Mouse (Mus musculus): ENCODE results near the gene Ripor1. TPM values are rescaled to one million over a fixed set of nuclear protein-coding genes. Genes with fewer than 3 reads are reported as not detected.

Gene Ripor1
- polyA plus RNA-seq, 1 experiment from 2014 or later = 30.6 TPM

DNA sequence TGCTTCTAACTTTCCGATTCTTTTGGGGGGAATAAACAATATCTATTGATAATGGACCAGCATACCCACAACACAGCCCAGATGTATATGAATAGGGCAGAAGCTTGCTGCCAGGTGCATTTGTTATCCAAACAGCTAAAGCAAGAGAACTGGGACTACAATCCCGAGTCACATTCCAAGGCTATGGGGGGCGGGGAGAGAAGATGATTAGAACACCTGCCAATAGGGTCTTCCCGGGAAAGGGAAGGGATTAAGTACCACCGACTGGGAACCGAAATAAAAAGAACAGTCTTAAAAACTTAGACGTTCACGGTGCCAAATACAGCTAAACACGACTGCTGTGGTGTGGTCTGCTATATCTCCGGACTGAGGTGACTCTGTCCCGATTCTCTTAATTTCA, 30.4 kb downstream of the Ripor1 start:
- H3K9me3 ChIP-seq (ENCODE audit: control insufficient read depth, low read length) = no peaks in the 10 kb centered on the region
- ATAC-seq (ENCODE audit: low FRiP score) = no peak
- no peak for DNase-seq (ENCODE audit: low spot score)
- peak overlapping the region; percentile 63 for H3K4me3 ChIP-seq (replicated peaks; ENCODE audit: low read length)
- H3K9ac ChIP-seq = peak overlapping the region; percentile 93
- 4% methylated on average over 11 of the region's 11 CpGs for WGBS
- no peaks in the 10 kb centered on the region for H3K27me3 ChIP-seq (ENCODE audit: control insufficient read depth, insufficient read depth, low read length)
- H3K4me2 ChIP-seq (replicated peaks) = peak overlapping the region; percentile 94
- H3K4me1 ChIP-seq (replicated peaks; ENCODE audit: control insufficient read depth, insufficient read depth, low read length) = peaks cover 23% of the 10 kb centered on the region
- H3K36me3 ChIP-seq (replicated peaks; ENCODE audit: control insufficient read depth, insufficient read depth) = no peaks in the 10 kb centered on the region
- 0 out of 2 replicates have a peak overlapping the region, but pooled peaks have one; percentile 99 for H3K27ac ChIP-seq

DNA sequence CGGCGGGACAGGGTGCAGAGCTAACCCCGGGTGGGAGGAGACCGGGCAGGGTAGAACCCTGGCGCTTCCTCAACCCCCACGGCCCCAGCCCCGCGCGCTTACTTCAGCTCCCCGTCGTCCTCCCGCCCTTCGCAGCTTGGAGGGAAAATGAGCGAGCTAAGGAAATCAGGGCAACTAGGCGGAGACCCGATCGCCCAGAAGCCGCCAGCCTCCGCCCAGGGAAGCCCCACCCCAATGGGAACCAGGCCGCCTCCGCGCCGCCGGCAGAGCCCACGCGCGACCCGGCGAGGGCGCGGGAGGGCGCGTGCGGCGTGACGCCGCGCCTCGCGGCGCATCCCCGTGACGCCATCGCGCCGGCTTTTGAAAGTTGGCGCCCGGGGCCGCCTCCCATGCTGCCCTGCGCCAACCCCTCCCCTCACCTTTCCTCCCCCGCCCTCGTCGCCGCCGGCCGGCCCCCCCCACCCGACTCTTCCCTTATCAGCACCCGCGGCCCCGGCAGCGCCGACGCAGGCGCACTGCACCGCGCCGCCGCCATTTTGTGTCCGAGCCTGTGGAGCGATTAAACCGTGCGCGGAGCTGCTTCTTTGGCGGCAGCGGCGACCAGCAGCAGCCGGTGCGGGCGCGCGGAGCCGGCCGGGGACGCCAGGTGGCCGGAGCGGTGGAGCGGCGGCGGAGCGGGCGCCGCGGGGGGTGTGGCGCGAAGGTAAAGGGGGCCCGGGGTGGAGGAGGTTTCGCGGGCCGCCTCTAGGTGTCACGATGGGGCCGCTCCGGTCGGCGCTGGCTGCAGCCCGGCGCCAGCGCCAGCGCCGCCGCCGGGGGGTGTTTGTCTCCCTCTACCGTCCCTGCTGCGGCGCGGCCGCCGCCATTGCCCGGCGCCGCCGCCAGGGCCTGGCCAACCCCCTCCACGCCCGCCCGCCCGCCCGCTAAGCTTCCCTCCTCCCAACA, 31.2 kb downstream of the Ripor1 start, which contains the start of gene Ctcf:
Ctcf (plus strand) TSS at position 551 of the 945 bp plus-strand sequence.
- DNase-seq (ENCODE audit: low spot score) (peak; percentile 90), ATAC-seq (ENCODE audit: low FRiP score) (peak; percentile 94)
- peak within 1 kb of the TSS; percentile 99 for H3K27ac ChIP-seq
- no peaks in the 10 kb centered on the region for H3K36me3 ChIP-seq (replicated peaks; ENCODE audit: control insufficient read depth, insufficient read depth)
- peak within 1 kb of the TSS; percentile 63 for H3K4me3 ChIP-seq (replicated peaks; ENCODE audit: low read length)
- H3K27me3 ChIP-seq (ENCODE audit: control insufficient read depth, insufficient read depth, low read length) = no peaks in the 10 kb centered on the region
- WGBS = under 1% methylated on average over 103 of the region's 126 CpGs
- H3K4me1 ChIP-seq (replicated peaks; ENCODE audit: control insufficient read depth, insufficient read depth, low read length) = peaks cover 23% of the 10 kb centered on the region
- H3K9ac ChIP-seq = peak within 1 kb of the TSS; percentile 93
- no peaks in the 10 kb centered on the region for H3K9me3 ChIP-seq (ENCODE audit: control insufficient read depth, low read length)
- H3K4me2 ChIP-seq (replicated peaks) = peak within 1 kb of the TSS; percentile 94

DNA sequence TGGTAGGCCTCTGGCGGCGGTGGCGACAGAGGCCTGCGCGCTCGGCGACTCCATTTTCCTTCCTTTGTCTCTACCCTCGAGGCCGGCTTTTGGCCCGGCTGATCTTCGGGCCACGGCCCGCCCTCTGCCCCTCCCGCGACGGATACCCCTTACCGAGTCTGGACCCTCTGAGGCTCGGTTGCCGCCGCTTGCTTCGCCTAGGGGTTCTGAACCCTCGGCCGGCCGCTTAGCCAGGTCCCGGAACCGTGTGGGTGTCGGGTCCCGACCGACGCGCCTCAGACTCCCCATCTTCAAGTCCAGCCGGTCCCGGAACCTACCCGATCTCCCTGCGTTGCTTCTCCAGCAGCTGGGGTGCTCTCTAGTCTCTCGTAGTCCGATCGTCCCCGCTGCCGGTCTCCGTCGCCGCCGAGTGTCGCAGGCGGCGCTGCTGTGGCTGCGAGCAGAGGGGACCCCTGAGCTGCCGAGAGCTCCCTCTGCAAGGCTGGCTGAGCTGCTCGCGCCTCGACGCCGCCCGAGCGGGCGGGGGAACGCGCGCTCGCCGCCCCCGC, 32.0 kb downstream of the Ripor1 start, which contains the start of gene Agrp:
Agrp (minus strand) TSS at position 431 of the 548 bp plus-strand sequence.
- H3K4me3 ChIP-seq (replicated peaks; ENCODE audit: low read length) = peak within 1 kb of the TSS; percentile 63
- H3K4me1 ChIP-seq (replicated peaks; ENCODE audit: control insufficient read depth, insufficient read depth, low read length) = peaks cover 23% of the 10 kb centered on the region
- no peaks in the 10 kb centered on the region for H3K27me3 ChIP-seq (ENCODE audit: control insufficient read depth, insufficient read depth, low read length)
- peak; percentile 68 for DNase-seq (ENCODE audit: low spot score)
- peak within 1 kb of the TSS; percentile 94 for H3K4me2 ChIP-seq (replicated peaks)
- peak within 1 kb of the TSS; percentile 93 for H3K9ac ChIP-seq
- peak; percentile 25 for ATAC-seq (ENCODE audit: low FRiP score)
- under 1% methylated on average over 63 of the region's 63 CpGs for WGBS
- no peaks in the 10 kb centered on the region for H3K9me3 ChIP-seq (ENCODE audit: control insufficient read depth, low read length)
- H3K36me3 ChIP-seq (replicated peaks; ENCODE audit: control insufficient read depth, insufficient read depth) = no peaks in the 10 kb centered on the region
- H3K27ac ChIP-seq = peak within 1 kb of the TSS; percentile 99

DNA sequence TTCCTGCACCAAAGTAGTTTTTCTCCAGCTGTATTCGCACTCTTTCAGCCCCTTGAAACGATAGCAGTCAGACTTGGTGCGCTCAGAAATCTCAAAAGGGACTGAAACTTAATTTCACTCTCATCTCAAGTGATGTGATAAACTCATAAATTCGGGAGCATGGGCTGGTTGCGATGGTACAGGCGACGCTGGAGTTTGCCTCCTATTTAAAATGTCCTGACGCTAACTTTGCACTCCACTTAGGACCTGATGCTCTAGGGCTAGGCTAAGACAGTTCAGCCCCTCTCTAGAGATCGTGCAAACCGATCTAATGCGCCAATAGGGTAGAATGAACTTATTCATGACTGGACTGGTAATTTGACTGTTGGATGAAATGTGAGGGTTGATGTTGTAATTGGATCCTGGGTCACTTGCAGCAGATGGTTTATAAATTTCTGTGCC, 32.6 kb downstream of the Ripor1 start:
- under 1% methylated on average over 11 of the region's 11 CpGs for WGBS
- Histone ChIP-seq H3K4me3 (replicated peaks; ENCODE audit: low read length) (peak overlapping the region; percentile 63), H3K4me1 (replicated peaks; ENCODE audit: control insufficient read depth, insufficient read depth, low read length) (peaks cover 23% of the 10 kb centered on the region), H3K27ac (peak overlapping the region; percentile 99), H3K36me3 (replicated peaks; ENCODE audit: control insufficient read depth, insufficient read depth) (no peaks in the 10 kb centered on the region), H3K9ac (peak overlapping the region; percentile 93), H3K27me3 (ENCODE audit: control insufficient read depth, insufficient read depth, low read length) (no peaks in the 10 kb centered on the region), H3K9me3 (ENCODE audit: control insufficient read depth, low read length) (no peaks in the 10 kb centered on the region), H3K4me2 (replicated peaks) (peak overlapping the region; percentile 94)
- peak; percentile 45 for DNase-seq (ENCODE audit: low spot score)
- no peak for ATAC-seq (ENCODE audit: low FRiP score)

DNA sequence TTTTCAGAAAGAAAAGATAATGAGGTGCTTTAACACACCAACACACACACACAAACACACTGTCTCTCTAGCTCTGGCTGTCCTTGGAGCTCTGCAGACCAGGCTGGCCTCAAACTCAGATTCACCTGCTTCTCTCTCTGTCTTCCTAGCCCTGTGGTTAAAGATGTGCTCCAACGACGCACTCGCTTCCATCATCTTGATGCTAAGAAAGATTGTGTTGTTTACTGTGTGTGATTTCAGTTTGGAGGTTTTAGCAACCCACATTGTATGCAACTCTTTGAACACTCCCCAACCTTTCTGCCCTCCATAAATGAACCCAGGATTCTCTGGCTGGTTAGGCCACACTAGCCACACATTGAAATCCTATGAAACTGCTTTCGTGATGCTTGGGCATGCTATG, 33.5 kb downstream of the Ripor1 start:
- H3K9me3 ChIP-seq (ENCODE audit: control insufficient read depth, low read length) = no peaks in the 10 kb centered on the region
- no peaks in the 10 kb centered on the region for H3K27me3 ChIP-seq (ENCODE audit: control insufficient read depth, insufficient read depth, low read length)
- H3K27ac ChIP-seq = no peak overlapping the region
- peaks cover 23% of the 10 kb centered on the region for H3K4me1 ChIP-seq (replicated peaks; ENCODE audit: control insufficient read depth, insufficient read depth, low read length)
- H3K4me3 ChIP-seq (replicated peaks; ENCODE audit: low read length) = peak overlapping the region; percentile 63
- H3K36me3 ChIP-seq (replicated peaks; ENCODE audit: control insufficient read depth, insufficient read depth) = peaks cover 2% of the 10 kb centered on the region
- H3K9ac ChIP-seq = peak overlapping the region; percentile 93; the same call in 1 of the 2 replicates
- WGBS = 91% methylated on average over 4 of the region's 4 CpGs
- H3K4me2 ChIP-seq (replicated peaks) = peak overlapping the region; percentile 94
- no peak for DNase-seq (ENCODE audit: low spot score)
- no peak for ATAC-seq (ENCODE audit: low FRiP score)

DNA sequence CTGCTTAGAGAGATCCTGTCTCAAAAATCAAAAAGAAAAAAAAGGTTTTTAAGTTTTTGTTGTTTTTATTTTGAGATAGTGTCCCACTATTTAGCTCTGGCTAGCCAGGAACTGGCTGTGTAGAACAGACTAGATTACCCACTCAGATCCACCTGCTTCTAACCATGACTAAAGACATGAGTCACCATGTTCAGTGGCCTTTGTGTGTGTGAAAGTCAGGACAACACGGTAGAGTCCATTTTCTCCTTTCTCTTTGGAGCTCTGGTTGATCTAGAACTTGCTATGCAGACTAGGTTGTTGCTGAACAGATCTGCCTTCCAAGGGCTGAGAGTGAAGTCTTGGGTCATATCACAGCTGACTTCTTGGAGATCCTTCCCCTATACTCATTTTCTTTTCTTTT, 34.8 kb downstream of the Ripor1 start:
- no peaks in the 10 kb centered on the region for H3K9me3 ChIP-seq (ENCODE audit: control insufficient read depth, low read length)
- no peak overlapping the region for H3K9ac ChIP-seq
- no peak overlapping the region for H3K4me2 ChIP-seq (replicated peaks)
- H3K4me1 ChIP-seq (replicated peaks; ENCODE audit: control insufficient read depth, insufficient read depth, low read length) = peaks cover 23% of the 10 kb centered on the region
- 71% methylated on average over 1 of the region's 1 CpGs for WGBS
- DNase-seq (ENCODE audit: low spot score) (no peak), ATAC-seq (ENCODE audit: low FRiP score) (no peak)
- H3K36me3 ChIP-seq (replicated peaks; ENCODE audit: control insufficient read depth, insufficient read depth) = peaks cover 12% of the 10 kb centered on the region
- H3K27me3 ChIP-seq (ENCODE audit: control insufficient read depth, insufficient read depth, low read length) = no peaks in the 10 kb centered on the region
- no peak overlapping the region for H3K4me3 ChIP-seq (replicated peaks; ENCODE audit: low read length)
- no peak overlapping the region for H3K27ac ChIP-seq

DNA sequence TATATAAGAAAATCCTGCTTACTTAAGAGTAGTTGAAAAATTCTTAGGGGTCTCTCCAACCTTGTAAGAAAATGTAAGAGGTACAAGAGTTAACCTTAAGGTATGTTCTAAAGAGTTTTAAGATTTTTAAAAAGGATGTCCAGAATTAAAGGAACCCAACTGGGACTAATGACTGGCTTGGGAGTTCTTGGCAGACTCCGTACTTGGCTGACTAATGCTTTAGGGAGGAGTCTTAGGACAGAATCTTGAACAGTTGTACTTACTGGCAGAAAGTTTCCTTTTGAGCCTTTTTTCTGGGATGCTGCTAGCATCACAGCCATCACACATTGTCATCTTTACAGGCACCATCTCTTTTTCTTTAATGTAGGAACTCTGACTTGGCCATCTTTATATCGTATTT, 35.5 kb downstream of the Ripor1 start:
- ATAC-seq (ENCODE audit: low FRiP score) (no peak), DNase-seq (ENCODE audit: low spot score) (no peak)
- WGBS = 75% methylated on average over 2 of the region's 2 CpGs

DNA sequence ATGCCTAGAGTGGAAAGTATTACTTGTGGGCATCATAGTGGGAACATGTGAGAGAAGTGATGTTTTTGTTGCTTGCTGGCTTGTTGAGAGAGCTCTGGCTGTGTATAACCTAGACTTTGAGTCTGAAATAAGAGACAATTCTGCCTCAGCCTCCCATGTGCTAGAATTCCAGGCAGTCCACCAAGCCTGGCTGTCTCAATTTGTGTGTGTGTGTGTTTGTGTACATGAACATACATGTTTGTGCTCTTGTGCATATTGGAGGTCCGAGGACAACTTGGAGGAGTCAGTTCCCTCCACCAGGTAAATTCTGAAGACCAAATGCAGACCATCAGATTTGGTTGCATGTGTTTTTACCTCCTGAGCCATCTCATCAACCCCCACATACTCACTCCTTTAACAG, 40.1 kb downstream of the Ripor1 start:
- H3K9ac ChIP-seq = no peak overlapping the region
- ATAC-seq (ENCODE audit: low FRiP score) = no peak

More for the DNA sequence above, 35.5 kb downstream of the Ripor1 start:
- Histone ChIP-seq H3K9me3 (ENCODE audit: control insufficient read depth, low read length) (no peaks in the 10 kb centered on the region), H3K27me3 (ENCODE audit: control insufficient read depth, insufficient read depth, low read length) (no peaks in the 10 kb centered on the region), H3K4me3 (replicated peaks; ENCODE audit: low read length) (no peak overlapping the region), H3K9ac (no peak overlapping the region), H3K4me2 (replicated peaks) (no peak overlapping the region), H3K36me3 (replicated peaks; ENCODE audit: control insufficient read depth, insufficient read depth) (peaks cover 19% of the 10 kb centered on the region), H3K4me1 (replicated peaks; ENCODE audit: control insufficient read depth, insufficient read depth, low read length) (peaks cover 20% of the 10 kb centered on the region), H3K27ac (no peak overlapping the region)

DNA sequence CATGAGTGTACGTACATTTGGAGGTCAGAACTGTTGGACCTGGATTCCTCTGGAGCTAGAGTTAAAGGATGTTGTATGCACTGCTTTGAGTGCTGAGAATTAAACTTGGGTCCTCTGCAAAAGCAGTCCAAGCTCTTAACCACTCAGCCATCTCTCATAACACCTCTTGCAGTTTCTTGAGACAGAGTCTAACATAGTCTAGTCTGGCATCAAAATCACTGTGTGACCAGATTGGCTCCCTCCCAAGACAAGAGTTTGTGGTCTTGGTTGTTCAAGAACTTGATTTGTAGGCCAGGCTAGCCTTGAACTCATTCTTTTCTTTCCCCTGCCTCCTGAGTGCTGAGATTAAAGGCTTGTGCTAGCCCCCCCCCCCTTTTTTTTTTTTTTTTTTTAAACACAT, 43.9 kb downstream of the Ripor1 start:
- Histone ChIP-seq H3K27me3 (ENCODE audit: control insufficient read depth, insufficient read depth, low read length) (no peaks in the 10 kb centered on the region), H3K4me1 (replicated peaks; ENCODE audit: control insufficient read depth, insufficient read depth, low read length) (no peaks in the 10 kb centered on the region), H3K27ac (no peak overlapping the region), H3K9me3 (ENCODE audit: control insufficient read depth, low read length) (no peaks in the 10 kb centered on the region), H3K4me2 (replicated peaks) (no peak overlapping the region), H3K4me3 (replicated peaks; ENCODE audit: low read length) (no peak overlapping the region), H3K9ac (no peak overlapping the region), H3K36me3 (replicated peaks; ENCODE audit: control insufficient read depth, insufficient read depth) (peaks cover 33% of the 10 kb centered on the region)
- ATAC-seq (ENCODE audit: low FRiP score) = no peak
- DNase-seq (ENCODE audit: low spot score) = no peak
- 97% methylated on average over 1 of the region's 1 CpGs for WGBS

More for the DNA sequence above, 40.1 kb downstream of the Ripor1 start:
- Histone ChIP-seq H3K4me3 (replicated peaks; ENCODE audit: low read length) (no peak overlapping the region), H3K27ac (no peak overlapping the region), H3K27me3 (ENCODE audit: control insufficient read depth, insufficient read depth, low read length) (no peaks in the 10 kb centered on the region), H3K4me1 (replicated peaks; ENCODE audit: control insufficient read depth, insufficient read depth, low read length) (no peaks in the 10 kb centered on the region), H3K4me2 (replicated peaks) (no peak overlapping the region), H3K36me3 (replicated peaks; ENCODE audit: control insufficient read depth, insufficient read depth) (peaks cover 21% of the 10 kb centered on the region), H3K9me3 (ENCODE audit: control insufficient read depth, low read length) (no peaks in the 10 kb centered on the region)
- 100% methylated on average over 1 of the region's 1 CpGs for WGBS
- DNase-seq (ENCODE audit: low spot score) = no peak
